Mouse (Mus musculus) midbrain, embryonic 10.5 days (tissue): ENCODE measurements at regions not wholly inside any gene's neighbourhood (a gene's known extent, or its start where the extent isn't known, plus 50 kb on each side); places are given as distances from the start of the nearest gene placed in this dataset.

Experiments used
- DNase-seq: peaks from one replicate; pipeline ENCODE4 v3.0.0-alpha.2; 2017; ENCODE audit warnings: low spot score
- H3K27ac ChIP-seq: fragments of 300-500 bp; sonication (generic); replicated peaks from 2 replicates; pipeline ENCODE4 v1.5.1; 2016; ENCODE audit warnings: mild to moderate bottlenecking
- H3K27me3 ChIP-seq: fragments of 300-500 bp; sonication (generic); 2 replicates; pipeline ENCODE4 v1.6.1; 2016; ENCODE audit warnings: low read depth, mild to moderate bottlenecking; ENCODE audit not compliant: poor library complexity, severe bottlenecking
- H3K36me3 ChIP-seq: fragments of 300-500 bp; sonication (generic); 2 replicates; pipeline ENCODE4 v1.6.1; 2016; ENCODE audit warnings: mild to moderate bottlenecking, moderate library complexity
- H3K4me1 ChIP-seq: fragments of 300-500 bp; sonication (generic); 2 replicates; pipeline ENCODE4 v1.6.1; 2016
- H3K4me3 ChIP-seq: fragments of 300-500 bp; sonication (generic); 2 replicates; pipeline ENCODE4 v1.5.1; 2016; ENCODE audit warnings: mild to moderate bottlenecking, moderate library complexity
- H3K9me3 ChIP-seq: fragments of 300-500 bp; sonication (generic); replicated peaks from 2 replicates; pipeline ENCODE4 v1.6.1; 2016; ENCODE audit warnings: mild to moderate bottlenecking
- WGBS: fragments of 180-500 bp; shearing (Covaris S2); methylation state at CpG from one replicate; pipeline ENCODE4 v1.1.7; 2016; 5-methylcytosine and 5-hydroxymethylcytosine counted together

GRCm38 (mm10) chr9:72166084-72166483, 54.4 kb upstream of the Tcf12 start:
- Histone ChIP-seq H3K36me3 (no peaks in the 10 kb centered on the region), H3K4me3 (no peak overlapping the region), H3K4me1 (peaks cover 24% of the 10 kb centered on the region), H3K9me3 (no peaks in the 10 kb centered on the region), H3K27ac (no peak overlapping the region), H3K27me3 (no peaks in the 10 kb centered on the region)
- 87% methylated on average over 5 of the region's 5 CpGs for WGBS
- DNase-seq, result no peak

- H3K9me3 ChIP-seq, result no peaks in the 10 kb centered on the region
- WGBS, result 90% methylated on average over 5 of the region's 5 CpGs
- H3K36me3 ChIP-seq, result no peaks in the 10 kb centered on the region
These were observed 54.9 kb upstream of the Tcf12 start for GRCm38 (mm10) chr9:72166611-72167010.

GRCm38 (mm10) chr9:72169231-72169630, 57.6 kb upstream of the Tcf12 start:
- H3K27ac ChIP-seq, result peak overlapping the region; percentile 87
- H3K4me1 ChIP-seq, result peaks cover 23% of the 10 kb centered on the region
- no peaks in the 10 kb centered on the region for H3K36me3 ChIP-seq
- peak overlapping the region; percentile 48 for H3K4me3 ChIP-seq
- no peaks in the 10 kb centered on the region for H3K27me3 ChIP-seq
- H3K9me3 ChIP-seq, result no peaks in the 10 kb centered on the region
- 42% methylated on average over 5 of the region's 5 CpGs for WGBS
- peak; percentile 28 for DNase-seq

More at GRCm38 (mm10) chr9:72166611-72167010, 54.9 kb upstream of the Tcf12 start:
- Histone ChIP-seq H3K4me3 (no peak overlapping the region), H3K27me3 (no peaks in the 10 kb centered on the region), H3K4me1 (peaks cover 24% of the 10 kb centered on the region), H3K27ac (no peak overlapping the region)
- DNase-seq, result no peak

GRCm38 (mm10) chr9:72169728-72170188, 58.1 kb upstream of the Tcf12 start:
- no peaks in the 10 kb centered on the region for H3K36me3 ChIP-seq
- no peaks in the 10 kb centered on the region for H3K9me3 ChIP-seq
- DNase-seq, result peak; percentile 58
- peak overlapping the region; percentile 87 for H3K27ac ChIP-seq
- peaks cover 22% of the 10 kb centered on the region for H3K4me1 ChIP-seq
- WGBS, result 2% methylated on average over 12 of the region's 12 CpGs
- peak overlapping the region; percentile 48 for H3K4me3 ChIP-seq
- no peaks in the 10 kb centered on the region for H3K27me3 ChIP-seq

GRCm38 (mm10) chr9:72170235-72170634, 58.6 kb upstream of the Tcf12 start:
- peaks cover 22% of the 10 kb centered on the region for H3K4me1 ChIP-seq
- DNase-seq, result peak; percentile 27
- H3K27me3 ChIP-seq, result no peaks in the 10 kb centered on the region
- peak overlapping the region; percentile 87 for H3K27ac ChIP-seq
- H3K9me3 ChIP-seq, result no peaks in the 10 kb centered on the region
- H3K36me3 ChIP-seq, result no peaks in the 10 kb centered on the region
- 11% methylated on average over 9 of the region's 9 CpGs for whole genome bisulfite sequencing
- peak overlapping the region; percentile 48 for H3K4me3 ChIP-seq

GRCm38 (mm10) chr9:72172331-72172730, 60.7 kb upstream of the Tcf12 start:
- H3K36me3 ChIP-seq, result no peaks in the 10 kb centered on the region
- H3K4me3 ChIP-seq, result no peak overlapping the region
- 100% methylated on average over 1 of the region's 1 CpGs for WGBS
- H3K4me1 ChIP-seq, result peaks cover 22% of the 10 kb centered on the region
- no peaks in the 10 kb centered on the region for H3K9me3 ChIP-seq
- no peak overlapping the region for H3K27ac ChIP-seq
- DNase-seq, result no peak
- H3K27me3 ChIP-seq, result no peaks in the 10 kb centered on the region

GRCm38 (mm10) chr9:72180972-72181371, 69.3 kb upstream of the Tcf12 start:
- H3K36me3 ChIP-seq, result no peaks in the 10 kb centered on the region
- no peak overlapping the region for H3K4me3 ChIP-seq
- no peak overlapping the region for H3K27ac ChIP-seq
- no peaks in the 10 kb centered on the region for H3K9me3 ChIP-seq
- no peak for DNase-seq
- WGBS, result 87% methylated on average over 6 of the region's 6 CpGs
- H3K4me1 ChIP-seq, result peaks cover 8% of the 10 kb centered on the region
- H3K27me3 ChIP-seq, result no peaks in the 10 kb centered on the region

- 94% methylated on average over 10 of the region's 10 CpGs for WGBS
These were observed 71.7 kb upstream of the Tcf12 start for GRCm38 (mm10) chr9:72183336-72183735.

GRCm38 (mm10) chr9:72183925-72184324, 72.3 kb upstream of the Tcf12 start:
- peaks cover 8% of the 10 kb centered on the region for H3K4me1 ChIP-seq
- DNase-seq, result no peak
- no peak overlapping the region for H3K27ac ChIP-seq
- H3K27me3 ChIP-seq, result no peaks in the 10 kb centered on the region
- H3K4me3 ChIP-seq, result no peak overlapping the region
- H3K36me3 ChIP-seq, result no peaks in the 10 kb centered on the region
- no peaks in the 10 kb centered on the region for H3K9me3 ChIP-seq
- WGBS, result 89% methylated on average over 10 of the region's 10 CpGs

More at GRCm38 (mm10) chr9:72183336-72183735, 71.7 kb upstream of the Tcf12 start:
- Histone ChIP-seq H3K27me3 (no peaks in the 10 kb centered on the region), H3K4me3 (no peak overlapping the region), H3K27ac (no peak overlapping the region), H3K36me3 (no peaks in the 10 kb centered on the region), H3K9me3 (no peaks in the 10 kb centered on the region), H3K4me1 (peaks cover 8% of the 10 kb centered on the region)
- DNase-seq, result no peak

GRCm38 (mm10) chr9:72189867-72190266, 78.2 kb upstream of the Tcf12 start:
- Histone ChIP-seq H3K4me3 (no peak overlapping the region), H3K9me3 (no peaks in the 10 kb centered on the region), H3K36me3 (no peaks in the 10 kb centered on the region), H3K4me1 (peaks cover 5% of the 10 kb centered on the region; the same call in 1 of the 2 replicates), H3K27ac (no peak overlapping the region), H3K27me3 (no peaks in the 10 kb centered on the region)
- no peak for DNase-seq
- WGBS, result 87% methylated on average over 7 of the region's 7 CpGs

GRCm38 (mm10) chr9:72190631-72191030, 79.0 kb upstream of the Tcf12 start:
- H3K27ac ChIP-seq, result no peak overlapping the region
- H3K27me3 ChIP-seq, result no peaks in the 10 kb centered on the region
- no peak overlapping the region for H3K4me3 ChIP-seq
- no peaks in the 10 kb centered on the region for H3K9me3 ChIP-seq
- DNase-seq, result no peak
- peaks cover 5% of the 10 kb centered on the region; the same call in 1 of the 2 replicates for H3K4me1 ChIP-seq
- WGBS, result 82% methylated on average over 4 of the region's 4 CpGs
- no peaks in the 10 kb centered on the region for H3K36me3 ChIP-seq

- Histone ChIP-seq H3K36me3 (no peaks in the 10 kb centered on the region), H3K9me3 (no peaks in the 10 kb centered on the region), H3K27me3 (no peaks in the 10 kb centered on the region), H3K27ac (no peak overlapping the region), H3K4me1 (peaks cover 5% of the 10 kb centered on the region; the same call in 1 of the 2 replicates), H3K4me3 (no peak overlapping the region)
- no peak for DNase-seq
- 96% methylated on average over 8 of the region's 8 CpGs for WGBS
These were observed 79.4 kb upstream of the Tcf12 start for GRCm38 (mm10) chr9:72191091-72191490.

- H3K36me3 ChIP-seq, result no peaks in the 10 kb centered on the region
- DNase-seq, result peak; percentile 42
- H3K27me3 ChIP-seq, result no peaks in the 10 kb centered on the region
- 59% methylated on average over 8 of the region's 8 CpGs for WGBS
- no peak overlapping the region for H3K27ac ChIP-seq
- H3K4me1 ChIP-seq, result peaks cover 8% of the 10 kb centered on the region; the same call in 1 of the 2 replicates
- H3K4me3 ChIP-seq, result no peak overlapping the region
- H3K9me3 ChIP-seq, result no peaks in the 10 kb centered on the region
These were observed 80.6 kb upstream of the Tcf12 start for GRCm38 (mm10) chr9:72192051-72192952.
